Mouse (Mus musculus) neural tube, embryonic 13.5 days (tissue): ENCODE data around the gene Smok3b. TPM values are rescaled to one million over a fixed set of nuclear protein-coding genes. Genes with fewer than 3 reads are reported as not detected.

Source experiments
- ATAC-seq: fragments of 200-750 bp; cut with Nextera tagmentation; 2 replicates; pipeline ENCODE4 v1.8.0; 2017; ENCODE audit warnings: low read depth, mild to moderate bottlenecking, moderate TSS enrichment, moderate library complexity
- H3K27ac ChIP-seq: fragments of 300-500 bp; sonication (generic); replicated peaks from 2 replicates; pipeline ENCODE4 v1.5.1; 2015; ENCODE audit warnings: moderate library complexity, mild to moderate bottlenecking, inconsistent platforms
- H3K27me3 ChIP-seq: fragments of 300-500 bp; sonication (generic); 2 replicates; pipeline ENCODE4 v1.6.1; 2015; ENCODE audit warnings: mild to moderate bottlenecking, inconsistent platforms
- H3K36me3 ChIP-seq: fragments of 300-500 bp; sonication (generic); 2 replicates; pipeline ENCODE4 v1.6.1; 2015; ENCODE audit warnings: mild to moderate bottlenecking, inconsistent platforms
- H3K4me1 ChIP-seq: fragments of 300-500 bp; sonication (generic); replicated peaks from 2 replicates; pipeline ENCODE4 v1.6.1; 2015; ENCODE audit warnings: inconsistent platforms
- H3K4me2 ChIP-seq: fragments of 300-500 bp; sonication (generic); 2 replicates; pipeline ENCODE4 v1.6.1; 2015; ENCODE audit warnings: inconsistent platforms, mild to moderate bottlenecking, moderate library complexity
- H3K4me3 ChIP-seq: fragments of 300-500 bp; sonication (generic); 2 replicates; pipeline ENCODE4 v1.5.1; 2015; ENCODE audit warnings: mild to moderate bottlenecking, inconsistent platforms
- H3K9ac ChIP-seq: fragments of 300-500 bp; sonication (generic); 2 replicates; pipeline ENCODE4 v1.6.1; 2015; ENCODE audit warnings: moderate library complexity, mild to moderate bottlenecking, inconsistent platforms
- H3K9me3 ChIP-seq: fragments of 300-500 bp; sonication (generic); 2 replicates; pipeline ENCODE4 v1.6.1; 2016; ENCODE audit warnings: inconsistent platforms
- WGBS: fragments of 180-500 bp; shearing (Covaris S2); methylation state at CpG from one replicate; pipeline ENCODE4 v1.1.7; 2015; 5-methylcytosine and 5-hydroxymethylcytosine counted together
- polyA plus RNA-seq: library from polyadenylated mRNA; unstranded; fragments of >200 nt; fragmentation: Nextera tagmentation; extraction: Ambion mirVana; gene quantifications from 2 replicates; pipeline ENCODE4 v1.2.1, GENCODE M21; 2015

Smok3b gene
- polyA plus RNA-seq, 1 experiment from 2014 or later, result not detected

DNA sequence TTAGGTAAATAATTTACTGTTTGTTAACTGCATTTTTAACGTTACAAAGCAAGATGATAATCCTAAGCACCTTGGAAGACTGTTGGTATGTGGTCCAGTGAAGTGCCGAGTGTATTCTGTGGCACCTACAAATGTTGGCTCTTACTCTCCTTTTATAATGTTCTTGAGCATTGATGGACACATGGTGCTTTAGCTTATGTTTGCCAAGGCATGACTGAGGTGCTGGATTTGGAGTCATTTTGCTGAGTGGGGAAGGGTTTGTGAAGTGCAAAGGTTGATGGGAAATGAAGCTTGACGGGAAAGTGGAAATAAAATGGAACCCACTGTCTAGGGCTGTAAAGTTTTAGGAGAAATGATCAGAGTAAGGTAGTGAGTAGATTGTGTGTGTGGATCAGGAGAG is 67.1 kb downstream of the Smok3b start:
- H3K9ac ChIP-seq, result no peak overlapping the region
- peaks cover 37% of the 10 kb centered on the region for H3K4me1 ChIP-seq

DNA sequence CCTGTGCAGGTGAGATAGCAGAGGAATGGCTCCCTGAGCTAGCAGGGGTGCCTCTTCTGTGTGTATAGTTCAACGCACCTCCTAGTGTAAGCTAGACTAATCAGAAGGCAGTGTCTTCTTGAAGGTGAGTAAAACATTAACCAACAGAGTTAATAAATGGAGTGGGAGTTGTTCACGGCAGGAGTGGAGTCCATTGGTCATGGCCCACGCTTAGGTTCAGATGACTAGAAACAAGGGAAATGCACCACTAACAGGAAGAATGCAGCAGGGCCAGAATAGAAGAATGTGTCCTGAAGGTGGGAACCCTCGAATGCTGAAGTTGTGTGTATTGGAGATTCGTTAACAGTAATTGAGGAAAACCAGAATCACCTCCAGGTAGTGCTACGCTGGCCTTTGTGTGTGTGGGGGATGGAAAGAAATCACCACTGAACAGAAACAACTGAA is 67.9 kb downstream of the Smok3b start:
- no peak for ATAC-seq
- Histone ChIP-seq H3K9ac (no peak overlapping the region), H3K36me3 (peaks cover 36% of the 10 kb centered on the region), H3K27me3 (no peaks in the 10 kb centered on the region), H3K4me3 (no peak overlapping the region), H3K9me3 (no peaks in the 10 kb centered on the region), H3K27ac (no peak overlapping the region), H3K4me2 (no peak overlapping the region), H3K4me1 (peaks cover 37% of the 10 kb centered on the region)
- WGBS, result 68% methylated on average over 6 of the region's 6 CpGs

More for the DNA sequence above, 67.1 kb downstream of the Smok3b start:
- no peak overlapping the region for H3K27ac ChIP-seq
- no peak overlapping the region for H3K4me2 ChIP-seq
- no peaks in the 10 kb centered on the region for H3K27me3 ChIP-seq
- H3K4me3 ChIP-seq, result no peak overlapping the region
- WGBS, result 86% methylated on average over 3 of the region's 3 CpGs
- H3K36me3 ChIP-seq, result peaks cover 28% of the 10 kb centered on the region
- ATAC-seq, result no peak
- H3K9me3 ChIP-seq, result no peaks in the 10 kb centered on the region

DNA sequence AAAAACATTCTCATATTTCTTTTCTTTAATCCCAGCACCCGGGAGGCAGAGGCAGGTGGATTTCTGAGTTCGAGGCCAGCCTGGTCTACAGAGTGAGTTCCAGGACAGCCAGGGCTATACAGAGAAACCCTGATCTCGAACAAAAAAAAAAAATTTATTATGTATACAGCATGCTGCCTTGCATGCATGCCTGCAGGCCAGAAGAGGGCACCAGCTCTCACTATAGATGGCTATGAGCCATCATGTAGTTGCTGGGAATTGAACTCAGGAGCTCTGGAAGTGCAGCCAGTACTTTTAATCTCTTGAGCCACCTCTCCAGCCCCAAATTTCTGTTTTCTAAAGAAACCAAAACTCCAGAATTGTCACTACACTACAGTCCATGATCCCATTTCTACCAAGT is 69.0 kb downstream of the Smok3b start:
- WGBS, result 77% methylated on average over 3 of the region's 3 CpGs

DNA sequence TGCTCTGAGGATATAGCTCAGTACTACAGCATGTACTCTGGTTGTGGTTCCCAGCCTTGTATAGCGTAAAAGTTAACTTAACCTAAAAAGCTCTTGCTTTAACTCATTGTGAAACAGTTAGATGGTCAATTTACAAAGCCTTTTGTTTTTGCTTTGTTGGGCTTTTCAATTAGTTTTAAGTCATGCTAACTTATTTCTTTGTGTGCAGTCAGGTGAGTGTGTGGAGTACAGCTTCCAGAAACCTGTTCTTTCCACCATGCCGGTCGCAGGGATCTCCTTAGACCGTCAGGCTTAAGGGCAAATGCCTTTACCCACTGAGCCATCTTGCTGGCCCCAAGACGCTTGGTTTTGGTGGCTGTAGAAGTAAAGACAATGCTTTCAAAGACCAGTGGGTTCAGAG is 69.5 kb downstream of the Smok3b start:
- H3K27me3 ChIP-seq, result no peaks in the 10 kb centered on the region
- H3K36me3 ChIP-seq, result peaks cover 52% of the 10 kb centered on the region

More for the DNA sequence above, 69.0 kb downstream of the Smok3b start:
- no peak overlapping the region for H3K27ac ChIP-seq
- no peak overlapping the region for H3K9ac ChIP-seq
- H3K4me2 ChIP-seq, result no peak overlapping the region
- H3K4me3 ChIP-seq, result no peak overlapping the region
- no peak for ATAC-seq
- peaks cover 47% of the 10 kb centered on the region for H3K36me3 ChIP-seq
- no peaks in the 10 kb centered on the region for H3K9me3 ChIP-seq
- H3K27me3 ChIP-seq, result no peaks in the 10 kb centered on the region
- peaks cover 37% of the 10 kb centered on the region for H3K4me1 ChIP-seq

DNA sequence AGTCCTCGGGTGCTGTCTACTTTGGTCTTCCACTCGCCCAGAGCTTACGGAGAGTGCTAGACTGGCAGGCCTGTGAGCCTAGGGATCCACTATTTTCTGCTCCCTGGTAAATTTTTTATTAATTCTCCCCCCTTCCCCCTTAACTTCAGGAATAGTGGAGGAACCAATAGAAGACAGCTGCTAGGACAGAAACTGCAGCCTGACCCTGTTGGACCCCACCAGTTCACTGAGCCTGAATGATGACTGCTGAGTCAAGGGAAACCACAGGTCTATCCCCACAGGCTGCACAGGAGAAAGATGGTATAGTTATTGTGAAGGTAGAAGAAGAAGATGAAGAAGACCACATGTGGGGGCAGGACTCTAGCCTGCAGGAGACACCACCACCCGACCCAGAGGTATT is 71.5 kb downstream of the Smok3b start:
- Histone ChIP-seq H3K9me3 (no peaks in the 10 kb centered on the region), H3K36me3 (peaks cover 64% of the 10 kb centered on the region), H3K27ac (no peak overlapping the region), H3K4me3 (no peak overlapping the region), H3K4me2 (no peak overlapping the region), H3K9ac (no peak overlapping the region), H3K4me1 (peaks cover 17% of the 10 kb centered on the region), H3K27me3 (no peaks in the 10 kb centered on the region)
- 94% methylated on average over 4 of the region's 4 CpGs for WGBS
- no peak for ATAC-seq

More for the DNA sequence above, 69.5 kb downstream of the Smok3b start:
- H3K4me3 ChIP-seq, result no peak overlapping the region
- H3K4me1 ChIP-seq, result peaks cover 37% of the 10 kb centered on the region
- WGBS, result 94% methylated on average over 5 of the region's 5 CpGs
- no peak overlapping the region for H3K4me2 ChIP-seq
- no peak overlapping the region for H3K9ac ChIP-seq
- ATAC-seq, result no peak
- no peak overlapping the region for H3K27ac ChIP-seq
- H3K9me3 ChIP-seq, result no peaks in the 10 kb centered on the region

DNA sequence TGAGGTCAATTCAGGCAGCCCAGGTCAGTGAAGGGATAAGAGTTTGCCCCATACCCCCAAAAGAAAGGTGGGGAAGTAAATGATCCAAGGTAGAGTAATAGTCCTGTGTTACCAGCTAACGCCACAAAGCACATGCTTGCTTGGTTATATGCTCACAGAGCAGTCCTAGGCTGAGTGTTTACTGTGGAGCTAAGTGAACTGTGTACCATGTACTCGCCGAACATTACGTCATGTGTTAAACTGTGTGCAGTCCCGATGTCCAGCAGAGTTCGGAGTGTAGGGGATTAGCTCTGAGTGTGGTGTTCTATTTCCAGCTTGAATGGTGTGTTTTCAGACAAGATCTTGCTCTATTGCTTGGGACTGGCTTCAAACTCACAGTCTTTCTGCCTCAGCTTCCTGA is 73.2 kb downstream of the Smok3b start:
- Histone ChIP-seq H3K9ac (no peak overlapping the region), H3K27ac (no peak overlapping the region), H3K4me3 (no peak overlapping the region), H3K27me3 (no peaks in the 10 kb centered on the region), H3K9me3 (no peaks in the 10 kb centered on the region), H3K4me1 (0 out of 2 replicates have a peak, but pooled peaks cover under 1% of the 10 kb centered on the region), H3K4me2 (no peak overlapping the region), H3K36me3 (peaks cover 70% of the 10 kb centered on the region)
- WGBS, result 94% methylated on average over 6 of the region's 6 CpGs
- ATAC-seq, result no peak

Other genes with a start within 250 kb of the Smok3b start
- gene Ppp1r35, start 242.6 kb upstream of the Smok3b start, polyA plus RNA-seq, result 38.1 and 39.7 TPM in 2 replicates
- gene Mepce, start 233.8 kb upstream of the Smok3b start, polyA plus RNA-seq, result 9.9 and 12.3 TPM in 2 replicates
- gene Zcwpw1, start 233.6 kb upstream of the Smok3b start, polyA plus RNA-seq, result 10.4 and 12.4 TPM in 2 replicates
- gene Pilra, start 185.1 kb upstream of the Smok3b start, polyA plus RNA-seq, result 0.15 and 1.3 TPM in 2 replicates
- gene Pilrb1, start 163.3 kb upstream of the Smok3b start, polyA plus RNA-seq, result not detected in 2 replicates
- gene Pilrb2, start 149.6 kb upstream of the Smok3b start, polyA plus RNA-seq, result 0.27 TPM in 1 of 2 replicates, not detected in the other
- gene Cyp3a13, start 99.8 kb upstream of the Smok3b start, polyA plus RNA-seq, result not detected in 2 replicates
- 0.21 and 0.27 TPM in 2 replicates for gene Gjc3, start 58.3 kb upstream of the Smok3b start, polyA plus RNA-seq
- not detected in 2 replicates for gene Azgp1, start 39.9 kb upstream of the Smok3b start, polyA plus RNA-seq
- gene Smok3a, start 168 bp upstream of the Smok3b start, polyA plus RNA-seq, result not detected in 2 replicates
- gene Smok3c, start 31.8 kb downstream of the Smok3b start, polyA plus RNA-seq, result not detected in 2 replicates
- gene Zkscan1, start 63.7 kb downstream of the Smok3b start, polyA plus RNA-seq, result 26.1 and 26.5 TPM in 2 replicates
- gene Zscan21, start 95.5 kb downstream of the Smok3b start, polyA plus RNA-seq, result 96.3 and 98.2 TPM in 2 replicates
- 27.8 and 32.2 TPM in 2 replicates for gene Zfp113, start 134.3 kb downstream of the Smok3b start, polyA plus RNA-seq
- gene Cops6, start 139.6 kb downstream of the Smok3b start, polyA plus RNA-seq, result 307 and 311 TPM in 2 replicates
- 21.6 and 23.5 TPM in 2 replicates for gene Ap4m1, start 150.6 kb downstream of the Smok3b start, polyA plus RNA-seq
- 96.3 and 104 TPM in 2 replicates for gene Mcm7, start 151.0 kb downstream of the Smok3b start, polyA plus RNA-seq
- gene Taf6, start 166.0 kb downstream of the Smok3b start, polyA plus RNA-seq, result 81.7 and 85.6 TPM in 2 replicates
- gene Cnpy4, start 166.1 kb downstream of the Smok3b start, polyA plus RNA-seq, result 34.0 and 37.3 TPM in 2 replicates
- gene Mblac1, start 172.9 kb downstream of the Smok3b start, polyA plus RNA-seq, result 12.9 and 13.5 TPM in 2 replicates
- not detected in 2 replicates for gene Nxpe5, start 204.5 kb downstream of the Smok3b start, polyA plus RNA-seq
- 89.7 and 94.5 TPM in 2 replicates for gene Lamtor4, start 234.1 kb downstream of the Smok3b start, polyA plus RNA-seq
- gene BC037034, start 242.6 kb downstream of the Smok3b start, polyA plus RNA-seq, result 17.3 and 18.3 TPM in 2 replicates